In the genomic region with DNA sequence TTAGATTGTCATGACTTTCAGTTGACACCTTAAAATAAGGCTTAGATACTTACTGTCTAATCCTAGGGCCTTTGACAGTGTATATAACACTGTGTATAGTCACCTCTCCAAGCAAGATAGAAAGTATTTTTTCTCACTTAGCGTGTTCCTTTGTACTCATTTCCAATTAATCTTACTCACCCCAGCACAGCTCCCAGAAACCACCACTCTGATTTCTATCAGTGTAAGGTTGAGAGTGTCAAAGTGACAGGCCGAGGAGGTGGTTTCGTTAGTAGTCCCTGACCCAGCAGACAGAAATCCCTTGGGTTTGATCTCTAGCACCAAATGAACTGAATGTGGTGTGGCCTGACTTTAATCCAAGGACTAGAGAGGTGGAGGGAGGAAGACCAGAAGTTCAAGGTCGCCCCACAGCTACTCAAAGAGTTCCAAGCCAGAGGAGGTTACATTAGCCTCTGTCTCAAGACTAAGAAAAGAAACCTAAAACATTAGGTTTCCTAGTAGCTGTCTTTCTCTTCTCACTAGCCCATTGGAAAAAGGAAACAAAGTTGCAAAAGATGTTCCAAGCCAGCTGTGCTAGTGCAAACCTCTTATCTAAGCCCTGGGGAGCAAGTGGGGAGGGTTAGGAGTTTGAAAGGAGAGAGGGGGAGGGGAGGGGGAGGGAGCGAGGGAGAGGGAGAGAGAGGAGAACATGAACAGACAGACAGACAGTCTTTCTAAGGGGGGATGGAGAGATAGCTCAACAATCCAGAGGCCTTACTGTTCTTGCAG, we compare ENCODE assay signal across 17 mouse cellular contexts. TPM values are rescaled to one million over a fixed set of nuclear protein-coding genes. Genes with fewer than 3 reads are reported as not detected.
DNase-seq lines count a peak whose midpoint lies in the region; ATAC-seq and TF ChIP-seq lines count a peak whose summit lies in the region.
"Had no signal": no experiment of that assay in that cellular context is flagged by ENCODE, and none has a peak within 500 bp of the region (broad histone marks: within the 10 kb centered on the region; RNA-seq: fewer than 3 reads in every experiment).

No protein-coding gene starts in this region.

- 0 out of 2 replicates have a peak overlapping the region, but pooled peaks have one; percentile 31 for H3K9ac ChIP-seq in ES-Bruce4 (ENCODE audit: low read depth, poor library complexity, severe bottlenecking)
- no peak overlapping the region for H3K9ac ChIP-seq in liver, postnatal 0 days (replicated peaks)
- H3K9ac ChIP-seq: limb, embryonic 12.5 days; midbrain, embryonic 12.5 days had no signal

- H3K4me2 ChIP-seq in liver, postnatal 0 days (ENCODE audit: low read depth, low read length), result peak overlapping the region; percentile 6; the same call in 1 of the 2 replicates
- H3K4me2 ChIP-seq: limb, embryonic 12.5 days; midbrain, embryonic 12.5 days had no signal

- H3K27me3 ChIP-seq in ES-Bruce4 (ENCODE audit: control insufficient read depth, insufficient read depth, low read length, poor library complexity, severe bottlenecking), result no peaks in the 10 kb centered on the region
- H3K27me3 ChIP-seq in liver, postnatal 0 days (ENCODE audit: insufficient read depth, low read length), result no peaks in the 10 kb centered on the region
- H3K27me3 ChIP-seq: limb, embryonic 12.5 days; midbrain, embryonic 12.5 days had no signal

- H3K9me3 ChIP-seq in ES-Bruce4 (replicated peaks; ENCODE audit: control insufficient read depth, insufficient read depth, low read length, poor library complexity, severe bottlenecking), result no peaks in the 10 kb centered on the region
- H3K9me3 ChIP-seq in liver, postnatal 0 days (ENCODE audit: low read length), result no peaks in the 10 kb centered on the region
- H3K9me3 ChIP-seq: heart, embryonic 10.5 days; limb, embryonic 12.5 days; midbrain, embryonic 12.5 days had no signal

- peak; percentile 12 for DNase-seq in adrenal gland, postnatal 14 days
- no peak for DNase-seq in adrenal gland, adult 8-10 months
- DNase-seq in liver, postnatal 0 days, result no peak
- DNase-seq in kidney, postnatal 10 days, result no peak
- DNase-seq in gastrocnemius, postnatal 10 days, result no peak
- DNase-seq in retina, embryonic 14.5 days (ENCODE audit: low spot score), result no peak
- DNase-seq: cerebellum, adult 8-10 months; gastrocnemius, postnatal 14 days; kidney, postnatal 25 days; thymus, postnatal 14 days had no signal

- WGBS in bone marrow, adult 2 months, result 32% methylated on average over 5 of the region's 5 CpGs
- 42% methylated on average over 5 of the region's 5 CpGs for WGBS in liver, postnatal 0 days (ENCODE audit: insufficient replicate concordance)

- no peak overlapping the region for H3K4me3 ChIP-seq in ES-Bruce4 (ENCODE audit: low read depth, low read length)
- H3K4me3 ChIP-seq in bone marrow, adult 2 months (replicated peaks; ENCODE audit: control insufficient read depth, low read depth, low read length), result no peak overlapping the region
- H3K4me3 ChIP-seq in liver, postnatal 0 days (ENCODE audit: low read depth, low read length), result no peak overlapping the region
- H3K4me3 ChIP-seq: heart, embryonic 10.5 days; limb, embryonic 12.5 days; midbrain, embryonic 12.5 days had no signal

- no peaks in the 10 kb centered on the region for H3K36me3 ChIP-seq in ES-Bruce4 (ENCODE audit: control insufficient read depth, insufficient read depth, low read length, poor library complexity, severe bottlenecking)
- no peaks in the 10 kb centered on the region for H3K36me3 ChIP-seq in liver, postnatal 0 days (replicated peaks; ENCODE audit: insufficient read depth, low read length)
- H3K36me3 ChIP-seq: heart, embryonic 10.5 days; limb, embryonic 12.5 days; midbrain, embryonic 12.5 days had no signal

- no peak for ATAC-seq in liver, postnatal 0 days
- ATAC-seq: forebrain, embryonic 16.5 days; lung, postnatal 0 days had no signal

- peaks cover 2% of the 10 kb centered on the region for H3K4me1 ChIP-seq in ES-Bruce4 (ENCODE audit: control insufficient read depth, insufficient read depth, low read length)
- H3K4me1 ChIP-seq in bone marrow, adult 2 months (ENCODE audit: control insufficient read depth, insufficient read depth, low read length), result peaks cover 5% of the 10 kb centered on the region; the same call in 1 of the 2 replicates
- H3K4me1 ChIP-seq in liver, postnatal 0 days (ENCODE audit: insufficient read depth), result peaks cover 4% of the 10 kb centered on the region
- H3K4me1 ChIP-seq: limb, embryonic 12.5 days; midbrain, embryonic 12.5 days had no signal

- peak overlapping the region; percentile 92 for H3K27ac ChIP-seq in ES-Bruce4 (ENCODE audit: insufficient read depth, low read length)
- peak overlapping the region; percentile 36; the same call in 1 of the 2 replicates for H3K27ac ChIP-seq in bone marrow, adult 2 months (ENCODE audit: control insufficient read depth, insufficient read depth, low read depth, low read length, poor library complexity)
- H3K27ac ChIP-seq in liver, postnatal 0 days (ENCODE audit: low read depth), result peak overlapping the region; percentile 20; the same call in 1 of the 2 replicates
- H3K27ac ChIP-seq: heart, embryonic 10.5 days; limb, embryonic 12.5 days; midbrain, embryonic 12.5 days had no signal

- no peak for TF ChIP-seq EP300 in ES-Bruce4 (IDR thresholded peaks at IDR 0.05; ENCODE audit: insufficient read depth, low read depth, low read length)
- TF ChIP-seq EP300 in liver, postnatal 0 days (IDR thresholded peaks at IDR 0.05; ENCODE audit: low read depth), result no peak

- no peak for TF ChIP-seq CTCF in ES-Bruce4 (IDR thresholded peaks at IDR 0.05; ENCODE audit: low read depth, low read length)
- TF ChIP-seq CTCF in bone marrow, adult 2 months (IDR thresholded peaks at IDR 0.05; ENCODE audit: control insufficient read depth, insufficient read depth, low read length), result no peak
- TF ChIP-seq CTCF in liver, postnatal 0 days (IDR thresholded peaks at IDR 0.05; ENCODE audit: low read depth), result no peak

- no peak for TF ChIP-seq POLR2A in ES-Bruce4 (IDR thresholded peaks at IDR 0.05; ENCODE audit: insufficient read depth, low read length)
- TF ChIP-seq POLR2A in bone marrow, adult 2 months (IDR thresholded peaks at IDR 0.05; ENCODE audit: borderline replicate concordance, control insufficient read depth, low read depth, low read length), result no peak

RNA-seq across cellular contexts. Expression of gene Sos1, which starts 21.0 kb away (rescaled TPM):
- total RNA-seq in adrenal gland, postnatal 14 days (2021), result 24.3 and 24.5 TPM in 2 replicates
- 10 to 100 TPM; 27.2 to 34.2 (median 32.0) TPM for total RNA-seq in adrenal gland, adult 8-10 months (2022)
- polyA plus RNA-seq in ES-Bruce4 (2011; ENCODE audit: insufficient read depth, insufficient read length, low read depth, missing spikeins), result 40.3 and 43.1 TPM in 2 replicates
- 3.9 and 5.5 TPM in 2 replicates for polyA plus RNA-seq in bone marrow, adult 2 months (2011; ENCODE audit: insufficient read depth, insufficient read length, low replicate concordance, missing spikeins)
- polyA plus RNA-seq in liver, postnatal 0 days (2015; fragmentation: Nextera tagmentation; extraction: Ambion mirVana), result 1.4 TPM in 2 replicates
- 10 to 100 TPM; 14.4 to 17.6 TPM for total RNA-seq in gastrocnemius, postnatal 10 days (2021)

Comparison
In these comparisons a context has a peak if more than half of its experiments do, and no peak if none do; other contexts are left out.
1. H3K27ac ChIP-seq: peak in every context shown above with its lines; median percentile 92 in ES-Bruce4; 36 in bone marrow, adult 2 months; 20 in liver, postnatal 0 days.